Mouse (Mus musculus) common myeloid progenitor, adult 5-6 weeks (primary cell): ENCODE data around the gene Olfr1501. TPM values are rescaled to one million over a fixed set of nuclear protein-coding genes. Genes with fewer than 3 reads are reported as not detected.
"Not testable (repeated sequence)": the region's sequence is repeated elsewhere in the genome, so short reads cannot be mapped to it uniquely, and the experiment has no call there.

ENCODE experiments used
- ATAC-seq: replicated peaks from 2 replicates; pipeline ENCODE4 v1.8.0; 2016; ENCODE audit warnings: low read depth, mild to moderate bottlenecking, moderate TSS enrichment, inconsistent platforms; ENCODE audit not compliant: poor library complexity, severe bottlenecking
- total RNA-seq: library from RNA; stranded (forward); fragments of 200-1000, 187-1606 nt; gene quantifications from 2 replicates; pipeline ENCODE4 v1.2.3, GENCODE M21; 2017

Gene Olfr1501
- not detected in 2 replicates for total RNA-seq

- not testable (repeated sequence) for ATAC-seq
Observed at GRCm38 (mm10) chr19:13850592-13850991, at the start of gene Olfr1501. Gene Olfr1501 (minus strand): TSS chr19:13850692.

GRCm38 (mm10) chr19:13897828-13898227 is 47.3 kb upstream of the Olfr1501 start, which contains the start of gene Olfr1504:
Gene Olfr1504 (minus strand): TSS chr19:13897928.
- no peak for ATAC-seq

GRCm38 (mm10) chr19:13861495-13861894 is 11.0 kb upstream of the Olfr1501 start, which contains the start of gene Olfr1502:
Gene Olfr1502 (plus strand): TSS chr19:13861795.
- no peak for ATAC-seq

- no peak for ATAC-seq
Observed at GRCm38 (mm10) chr19:13830388-13830787, 20.1 kb downstream of the Olfr1501 start, which contains the start of gene Olfr1500. Gene Olfr1500 (minus strand): TSS chr19:13830488.

- ATAC-seq, result no peak
Observed at GRCm38 (mm10) chr19:13828447-13828846, 22.0 kb downstream of the Olfr1501 start.

- ATAC-seq, result no peak
Observed at GRCm38 (mm10) chr19:13820847-13821246, 29.6 kb downstream of the Olfr1501 start.

GRCm38 (mm10) chr19:13819347-13819746 is 31.1 kb downstream of the Olfr1501 start, which contains the start of gene Olfr1499:
Gene Olfr1499 (minus strand): TSS chr19:13819447.
- no peak for ATAC-seq

GRCm38 (mm10) chr19:13818827-13819226 is 31.7 kb downstream of the Olfr1501 start:
- ATAC-seq, result 0 out of 2 replicates have a peak, but pooled peaks have one; percentile 39

GRCm38 (mm10) chr19:13812823-13813222 is 37.7 kb downstream of the Olfr1501 start:
- ATAC-seq, result no peak

- ATAC-seq, result not testable (repeated sequence)
Observed at GRCm38 (mm10) chr19:13805486-13805885, 45.0 kb downstream of the Olfr1501 start.

- ATAC-seq, result no peak
Observed at GRCm38 (mm10) chr19:13798102-13798501, 52.4 kb downstream of the Olfr1501 start, which contains the start of gene Olfr1497. Gene Olfr1497 (minus strand): TSS chr19:13798202.

Other genes starting within 250 kb of the Olfr1501 start
- gene Olfr1487, start 233.3 kb downstream of the Olfr1501 start, total RNA-seq, result not detected in 2 replicates
- gene Olfr1489, start 219.1 kb downstream of the Olfr1501 start, total RNA-seq, result not detected in 2 replicates
- not detected in 2 replicates for gene Olfr1490, start 199.6 kb downstream of the Olfr1501 start, total RNA-seq
- not detected in 2 replicates for gene Olfr1491, start 153.4 kb downstream of the Olfr1501 start, total RNA-seq
- not detected in 2 replicates for gene Olfr1493-ps1, start 127.4 kb downstream of the Olfr1501 start, total RNA-seq
- not detected in 2 replicates for gene Olfr1494, start 111.0 kb downstream of the Olfr1501 start, total RNA-seq
- gene Olfr1495, start 86.1 kb downstream of the Olfr1501 start, total RNA-seq, result not detected in 2 replicates
- gene Olfr1496, start 72.8 kb downstream of the Olfr1501 start, total RNA-seq, result not detected in 2 replicates
- gene Olfr1497, start 52.5 kb downstream of the Olfr1501 start, total RNA-seq, result not detected in 2 replicates
- gene Olfr1499, start 31.2 kb downstream of the Olfr1501 start, total RNA-seq, result not detected in 2 replicates
- gene Olfr1500, start 20.2 kb downstream of the Olfr1501 start, total RNA-seq, result not detected in 2 replicates
- gene Olfr1502, start 11.1 kb upstream of the Olfr1501 start, total RNA-seq, result not detected in 2 replicates
- not detected in 2 replicates for gene Olfr1504, start 47.2 kb upstream of the Olfr1501 start, total RNA-seq
- gene Olfr1505, start 62.8 kb upstream of the Olfr1501 start, total RNA-seq, result not detected in 2 replicates